In the genomic region with DNA sequence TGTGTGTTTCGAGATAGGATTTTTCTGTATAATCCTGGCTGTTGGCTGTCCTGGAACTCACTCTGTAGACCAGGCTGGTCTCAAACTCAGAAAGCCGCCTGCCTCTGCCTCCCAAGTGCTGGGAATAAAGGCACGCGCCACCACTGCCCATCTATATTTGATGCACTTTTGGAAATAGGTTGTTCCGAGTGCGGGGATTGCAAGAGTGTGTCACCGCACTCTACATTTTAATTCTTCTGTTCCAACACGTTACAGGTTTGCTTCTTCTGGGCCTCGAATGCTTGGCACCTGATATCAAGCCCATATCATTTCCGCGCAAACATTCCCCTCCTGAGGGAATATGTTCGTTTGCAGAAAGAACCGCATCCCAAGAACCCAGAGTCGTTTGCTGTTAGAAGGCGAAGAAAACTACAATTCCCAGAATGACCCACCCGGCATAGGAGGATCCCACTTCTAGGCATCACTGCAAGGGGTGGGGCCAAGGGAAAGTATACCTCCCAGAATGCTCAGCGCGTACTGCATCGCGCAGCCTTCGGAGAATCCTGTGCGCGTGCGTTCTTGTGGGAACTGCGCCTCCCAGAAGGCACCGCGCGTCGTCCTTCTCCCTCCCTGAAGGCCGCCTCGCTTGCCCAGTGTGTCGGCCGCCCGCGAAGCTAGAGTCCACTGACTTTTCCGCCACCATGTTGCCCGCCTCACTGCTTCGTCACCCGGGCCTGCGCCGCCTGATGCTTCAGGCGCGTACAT, we compare ENCODE assay signal across 8 mouse cellular contexts. TPM values are rescaled to one million over a fixed set of nuclear protein-coding genes. Genes with fewer than 3 reads are reported as not detected.
DNase-seq lines count a peak whose midpoint lies in the region; ATAC-seq and TF ChIP-seq lines count a peak whose summit lies in the region.

No protein-coding gene starts in this region.

- peak; percentile 87 for TF ChIP-seq POLR2A in kidney, adult 2 months (IDR thresholded peaks at IDR 0.05; ENCODE audit: low read depth, low read length)

- peak overlapping the region; percentile 70 for H3K4me3 ChIP-seq in embryonic facial prominence, embryonic 13.5 days
- peak overlapping the region; percentile 77 for H3K4me3 ChIP-seq in kidney, adult 2 months (ENCODE audit: insufficient read depth, low read depth, low read length)
- H3K4me3 ChIP-seq in limb, embryonic 13.5 days: peak overlapping the region; percentile 81
- H3K4me3 ChIP-seq in midbrain, embryonic 15.5 days: peak overlapping the region; percentile 79

- H3K9me3 ChIP-seq in embryonic facial prominence, embryonic 13.5 days: no peaks in the 10 kb centered on the region
- H3K9me3 ChIP-seq in limb, embryonic 13.5 days: no peaks in the 10 kb centered on the region
- H3K9me3 ChIP-seq in midbrain, embryonic 15.5 days: no peaks in the 10 kb centered on the region

- under 1% methylated on average over 43 of the region's 43 CpGs for WGBS in embryonic facial prominence, embryonic 13.5 days
- WGBS in kidney, adult 2 months: under 1% methylated on average over 43 of the region's 43 CpGs
- 1% methylated on average over 43 of the region's 43 CpGs for WGBS in limb, embryonic 13.5 days
- under 1% methylated on average over 43 of the region's 43 CpGs for WGBS in midbrain, embryonic 15.5 days

- DNase-seq in A20 (ENCODE audit: low read depth, low spot score): peak; percentile 98
- DNase-seq in adrenal gland, postnatal 4 days (ENCODE audit: low spot score in 2 of 2): peak; percentile 60 to 84
- peak; percentile 97 to 98 for DNase-seq in heart, adult 18-20 months
- peak; percentile 99 for DNase-seq in kidney, adult 2 months
- DNase-seq in spleen, postnatal 10 days (ENCODE audit: low spot score in 2 of 2): peak; percentile 84 to 96

- peak; percentile 84 for ATAC-seq in embryonic facial prominence, embryonic 13.5 days (ENCODE audit: insufficient number of reproducible peaks, insufficient read depth, low FRiP score, low TSS enrichment, low read depth)
- ATAC-seq in limb, embryonic 13.5 days (ENCODE audit: low FRiP score, low read depth): peak; percentile 86
- peak; percentile 86 for ATAC-seq in midbrain, embryonic 15.5 days (replicated peaks)

- peak overlapping the region; percentile 92 for H3K4me2 ChIP-seq in embryonic facial prominence, embryonic 13.5 days
- H3K4me2 ChIP-seq in limb, embryonic 13.5 days (replicated peaks): peak overlapping the region; percentile 96
- peak overlapping the region; percentile 81 for H3K4me2 ChIP-seq in midbrain, embryonic 15.5 days

- TF ChIP-seq CTCF in kidney, adult 2 months (conservative IDR thresholded peaks at IDR 0.05; ENCODE audit: insufficient read depth, insufficient read length, low read depth, low read length): no peak

- H3K9ac ChIP-seq in embryonic facial prominence, embryonic 13.5 days: peak overlapping the region; percentile 91
- peak overlapping the region; percentile 94 for H3K9ac ChIP-seq in limb, embryonic 13.5 days
- H3K9ac ChIP-seq in midbrain, embryonic 15.5 days: peak overlapping the region; percentile 91

- peaks cover 65% of the 10 kb centered on the region for H3K4me1 ChIP-seq in embryonic facial prominence, embryonic 13.5 days
- peaks cover 16% of the 10 kb centered on the region for H3K4me1 ChIP-seq in kidney, adult 2 months (ENCODE audit: control insufficient read depth, insufficient read depth, low read length)
- H3K4me1 ChIP-seq in limb, embryonic 13.5 days: peaks cover 73% of the 10 kb centered on the region
- peaks cover 65% of the 10 kb centered on the region for H3K4me1 ChIP-seq in midbrain, embryonic 15.5 days

- H3K27ac ChIP-seq in embryonic facial prominence, embryonic 13.5 days: peak overlapping the region; percentile 81
- H3K27ac ChIP-seq in kidney, adult 2 months (ENCODE audit: insufficient read depth, low read depth, low read length): peak overlapping the region; percentile 96
- H3K27ac ChIP-seq in limb, embryonic 13.5 days: peak overlapping the region; percentile 77
- peak overlapping the region; percentile 89 for H3K27ac ChIP-seq in midbrain, embryonic 15.5 days

- peaks cover 14% of the 10 kb centered on the region for H3K27me3 ChIP-seq in embryonic facial prominence, embryonic 13.5 days
- no peaks in the 10 kb centered on the region for H3K27me3 ChIP-seq in kidney, adult 2 months (replicated peaks; ENCODE audit: control insufficient read depth, insufficient read depth, low read length)
- peaks cover 26% of the 10 kb centered on the region for H3K27me3 ChIP-seq in limb, embryonic 13.5 days
- H3K27me3 ChIP-seq in midbrain, embryonic 15.5 days (replicated peaks): no peaks in the 10 kb centered on the region

- peaks cover 37% of the 10 kb centered on the region for H3K36me3 ChIP-seq in embryonic facial prominence, embryonic 13.5 days
- no peaks in the 10 kb centered on the region for H3K36me3 ChIP-seq in kidney, adult 2 months (ENCODE audit: control insufficient read depth, insufficient read depth, low read length)
- H3K36me3 ChIP-seq in limb, embryonic 13.5 days: peaks cover 37% of the 10 kb centered on the region
- H3K36me3 ChIP-seq in midbrain, embryonic 15.5 days (replicated peaks): peaks cover 3% of the 10 kb centered on the region; the same call in 1 of the 2 replicates

RNA-seq across cellular contexts. Expression of a gene that starts 1.3 kb away (rescaled TPM):
- total RNA-seq in adrenal gland, postnatal 4 days (2021): 10 to 100 TPM; 49.1 to 72.7 TPM
- 6.8 and 9.8 TPM in 2 replicates for polyA plus RNA-seq in embryonic facial prominence, embryonic 13.5 days (2015; fragmentation: Nextera tagmentation; extraction: Ambion mirVana)
- total RNA-seq in heart, adult 18-20 months (2021): 1 to 10 TPM; 2.7 to 3.1 TPM
- polyA plus RNA-seq in kidney, adult 2 months (2012; rRNA removed): 8.1 and 8.7 TPM in 2 replicates
- 7.4 and 8.1 TPM in 2 replicates for polyA plus RNA-seq in limb, embryonic 13.5 days (2015; fragmentation: Nextera tagmentation; extraction: Ambion mirVana)
- 65.7 and 66.9 TPM in 2 replicates for polyA plus RNA-seq in midbrain, embryonic 15.5 days (2015; fragmentation: Nextera tagmentation; extraction: Ambion mirVana)

RNA-seq across cellular contexts. Expression of a gene that starts 3.5 kb away (rescaled TPM):
- total RNA-seq in adrenal gland, postnatal 4 days (2021): 100 to 1,000 TPM; 401 to 425 TPM
- polyA plus RNA-seq in embryonic facial prominence, embryonic 13.5 days (2015; fragmentation: Nextera tagmentation; extraction: Ambion mirVana): 491 and 513 TPM in 2 replicates
- 1,000 to 10,000 TPM; 1,096 to 1,108 TPM for total RNA-seq in heart, adult 18-20 months (2021)
- polyA plus RNA-seq in kidney, adult 2 months (2012; rRNA removed): 1,948 and 2,036 TPM in 2 replicates
- polyA plus RNA-seq in limb, embryonic 13.5 days (2015; fragmentation: Nextera tagmentation; extraction: Ambion mirVana): 456 and 475 TPM in 2 replicates
- 444 and 468 TPM in 2 replicates for polyA plus RNA-seq in midbrain, embryonic 15.5 days (2015; fragmentation: Nextera tagmentation; extraction: Ambion mirVana)

RNA-seq across cellular contexts. Expression of a gene that starts 6.1 kb away (rescaled TPM):
- 100 to 1,000 TPM; 113 to 124 TPM for total RNA-seq in adrenal gland, postnatal 4 days (2021)
- polyA plus RNA-seq in embryonic facial prominence, embryonic 13.5 days (2015; fragmentation: Nextera tagmentation; extraction: Ambion mirVana): 21.2 and 25.7 TPM in 2 replicates
- 100 to 1,000 TPM; 117 to 125 TPM for total RNA-seq in heart, adult 18-20 months (2021)
- 65.6 and 67.0 TPM in 2 replicates for polyA plus RNA-seq in kidney, adult 2 months (2012; rRNA removed)
- polyA plus RNA-seq in limb, embryonic 13.5 days (2015; fragmentation: Nextera tagmentation; extraction: Ambion mirVana): 22.9 and 23.2 TPM in 2 replicates
- polyA plus RNA-seq in midbrain, embryonic 15.5 days (2015; fragmentation: Nextera tagmentation; extraction: Ambion mirVana): 29.5 and 29.9 TPM in 2 replicates

RNA-seq across cellular contexts. Expression of a gene that starts 23.8 kb away (rescaled TPM):
- total RNA-seq in adrenal gland, postnatal 4 days (2021): 100 to 1,000 TPM; 296 to 322 TPM
- 142 and 162 TPM in 2 replicates for polyA plus RNA-seq in embryonic facial prominence, embryonic 13.5 days (2015; fragmentation: Nextera tagmentation; extraction: Ambion mirVana)
- 10 to 100 TPM; 46.3 to 54.9 TPM for total RNA-seq in heart, adult 18-20 months (2021)
- 86.7 and 87.8 TPM in 2 replicates for polyA plus RNA-seq in kidney, adult 2 months (2012; rRNA removed)
- polyA plus RNA-seq in limb, embryonic 13.5 days (2015; fragmentation: Nextera tagmentation; extraction: Ambion mirVana): 149 and 194 TPM in 2 replicates
- polyA plus RNA-seq in midbrain, embryonic 15.5 days (2015; fragmentation: Nextera tagmentation; extraction: Ambion mirVana): 364 and 392 TPM in 2 replicates

RNA-seq across cellular contexts. Expression of a gene that starts 26.4 kb away (rescaled TPM):
- total RNA-seq in adrenal gland, postnatal 4 days (2021): 100 to 1,000 TPM; 130 to 139 TPM
- polyA plus RNA-seq in embryonic facial prominence, embryonic 13.5 days (2015; fragmentation: Nextera tagmentation; extraction: Ambion mirVana): 18.5 and 19.0 TPM in 2 replicates
- 100 to 1,000 TPM; 127 to 149 TPM for total RNA-seq in heart, adult 18-20 months (2021)
- polyA plus RNA-seq in kidney, adult 2 months (2012; rRNA removed): 114 and 117 TPM in 2 replicates
- 17.1 and 17.4 TPM in 2 replicates for polyA plus RNA-seq in limb, embryonic 13.5 days (2015; fragmentation: Nextera tagmentation; extraction: Ambion mirVana)
- polyA plus RNA-seq in midbrain, embryonic 15.5 days (2015; fragmentation: Nextera tagmentation; extraction: Ambion mirVana): 19.6 and 20.5 TPM in 2 replicates

Comparison
In these comparisons a context has a peak if more than half of its experiments do, and no peak if none do; other contexts are left out.
1. Peak in every context shown above with its lines: DNase-seq, ATAC-seq, H3K4me3 ChIP-seq and H3K27ac ChIP-seq.